Mouse (Mus musculus): ENCODE measurements at regions not wholly inside any gene's neighbourhood (a gene's known extent, or its start where the extent isn't known, plus 50 kb on each side); places are given as distances from the start of the nearest gene placed in this dataset.

DNA sequence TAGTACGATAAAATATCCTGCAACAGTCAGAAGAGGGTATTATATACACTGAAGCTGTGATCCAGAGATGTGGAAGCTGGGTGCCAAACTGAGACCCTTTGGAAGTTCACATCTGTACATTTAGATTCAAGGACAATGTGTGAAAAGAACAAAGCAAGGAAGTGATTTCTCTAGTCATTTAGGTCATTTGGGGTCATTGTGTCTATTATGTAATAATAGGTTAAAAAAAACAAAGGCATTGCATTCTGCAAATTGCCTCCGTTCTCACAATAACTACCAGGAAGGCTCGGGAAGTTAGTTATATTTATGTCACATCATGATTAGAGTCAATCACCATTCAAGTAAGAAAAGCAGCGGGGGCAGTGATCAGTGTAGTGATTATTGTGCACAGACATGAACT is 563.3 kb downstream of the Trim52 start:
- TF ChIP-seq EP300 (IDR thresholded peaks at IDR 0.05; ENCODE audit: low read depth) (no peak), CTCF (IDR thresholded peaks at IDR 0.05; ENCODE audit: low read depth) (no peak)
- DNase-seq (ENCODE audit: low read depth in 3 of 3, low spot score in 3 of 3) (no peak), ATAC-seq (ENCODE audit: insufficient read depth) (no peak)
- Histone ChIP-seq H3K27me3 (ENCODE audit: control insufficient read depth, insufficient read depth, low read length) (no peaks in the 10 kb centered on the region), H3K36me3 (replicated peaks; ENCODE audit: control insufficient read depth, insufficient read depth, low read depth) (no peaks in the 10 kb centered on the region), H3K27ac (no peak overlapping the region), H3K4me2 (ENCODE audit: low read depth) (no peak overlapping the region), H3K9me3 (ENCODE audit: control insufficient read depth, low read length) (no peaks in the 10 kb centered on the region), H3K4me3 (ENCODE audit: insufficient read depth in 1 of 2, low read depth in 2 of 2, low read length in 2 of 2) (no peak overlapping the region), H3K4me1 (replicated peaks; ENCODE audit: control insufficient read depth in 2 of 2, insufficient read depth in 2 of 2, low read length in 1 of 2) (no peaks in the 10 kb centered on the region), H3K9ac (replicated peaks) (no peak overlapping the region)
- 40% methylated on average over 4 of the region's 4 CpGs for WGBS (ENCODE audit: insufficient replicate concordance)

GRCm38 (mm10) chr14:106677970-106678369 is 572.0 kb downstream of the Trim52 start:
- DNase-seq (ENCODE audit: low read depth in 3 of 3, low spot score in 3 of 3) (no peak), ATAC-seq (ENCODE audit: insufficient read depth) (no peak)

DNA sequence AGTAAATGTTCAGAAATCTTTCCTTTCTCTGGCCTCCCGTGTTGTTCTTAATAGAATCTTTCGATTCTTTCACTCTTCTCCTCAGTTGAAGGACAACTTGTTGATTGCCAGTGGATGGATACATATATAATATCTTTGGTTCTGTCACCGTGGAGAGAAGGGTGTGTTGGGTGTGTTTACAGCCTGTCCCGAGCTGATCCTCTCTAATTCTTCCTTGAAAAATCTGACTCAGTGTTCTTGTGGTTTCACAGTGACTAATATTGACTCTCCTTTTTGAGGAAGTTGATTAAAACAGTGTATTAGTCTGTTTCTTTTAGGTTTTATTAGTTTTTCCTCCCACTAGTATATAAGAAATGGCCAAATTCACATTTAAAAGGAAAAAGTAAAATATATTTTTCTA is 575.2 kb downstream of the Trim52 start:
- Histone ChIP-seq H3K4me2 (ENCODE audit: low read depth) (no peak overlapping the region), H3K9me3 (ENCODE audit: control insufficient read depth, low read length) (no peaks in the 10 kb centered on the region), H3K27me3 (ENCODE audit: control insufficient read depth, insufficient read depth, low read length) (no peaks in the 10 kb centered on the region), H3K27ac (no peak overlapping the region), H3K4me3 (ENCODE audit: insufficient read depth in 1 of 2, low read depth in 2 of 2, low read length in 2 of 2) (no peak overlapping the region), H3K9ac (replicated peaks) (no peak overlapping the region), H3K36me3 (replicated peaks; ENCODE audit: control insufficient read depth, insufficient read depth, low read depth) (no peaks in the 10 kb centered on the region), H3K4me1 (replicated peaks; ENCODE audit: control insufficient read depth in 2 of 2, insufficient read depth in 2 of 2, low read length in 1 of 2) (no peaks in the 10 kb centered on the region)
- DNase-seq (ENCODE audit: low read depth in 3 of 3, low spot score in 3 of 3) (no peak), ATAC-seq (ENCODE audit: insufficient read depth) (no peak)
- WGBS (ENCODE audit: insufficient replicate concordance) = 30% methylated on average over 4 of the region's 4 CpGs
- TF ChIP-seq EP300 (IDR thresholded peaks at IDR 0.05; ENCODE audit: low read depth) (no peak), CTCF (IDR thresholded peaks at IDR 0.05; ENCODE audit: low read depth) (no peak)

More at GRCm38 (mm10) chr14:106677970-106678369, 572.0 kb downstream of the Trim52 start:
- WGBS (ENCODE audit: insufficient replicate concordance) = 43% methylated on average over 2 of the region's 2 CpGs
- Histone ChIP-seq H3K4me3 (ENCODE audit: insufficient read depth in 1 of 2, low read depth in 2 of 2, low read length in 2 of 2) (no peak overlapping the region), H3K9ac (replicated peaks) (no peak overlapping the region), H3K36me3 (replicated peaks; ENCODE audit: control insufficient read depth, insufficient read depth, low read depth) (no peaks in the 10 kb centered on the region), H3K27me3 (ENCODE audit: control insufficient read depth, insufficient read depth, low read length) (no peaks in the 10 kb centered on the region), H3K27ac (no peak overlapping the region), H3K4me1 (replicated peaks; ENCODE audit: control insufficient read depth in 2 of 2, insufficient read depth in 2 of 2, low read length in 1 of 2) (no peaks in the 10 kb centered on the region), H3K9me3 (ENCODE audit: control insufficient read depth, low read length) (no peaks in the 10 kb centered on the region), H3K4me2 (ENCODE audit: low read depth) (no peak overlapping the region)
- no peak for TF ChIP-seq CTCF (IDR thresholded peaks at IDR 0.05; ENCODE audit: low read depth)

DNA sequence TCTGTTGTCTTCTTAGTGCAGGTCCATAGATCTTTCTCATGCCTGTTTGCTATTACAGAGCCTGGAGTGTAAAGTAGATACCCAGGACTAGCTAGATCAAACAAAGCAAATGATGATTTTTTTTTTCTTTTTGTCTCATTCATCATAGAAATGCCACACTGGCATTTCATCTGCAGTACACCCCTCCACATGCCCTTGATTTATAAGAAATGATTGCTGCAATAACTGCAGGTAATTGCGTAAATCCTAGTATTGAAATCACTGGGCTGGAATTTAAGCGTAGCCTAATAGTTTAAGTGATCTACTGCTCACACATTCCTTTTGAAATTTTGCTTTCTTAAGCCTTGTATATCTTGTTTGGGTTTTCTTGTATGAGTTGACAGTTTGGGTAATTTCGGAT is 581.4 kb downstream of the Trim52 start:
- no peaks in the 10 kb centered on the region for H3K36me3 ChIP-seq (replicated peaks; ENCODE audit: control insufficient read depth, insufficient read depth, low read depth)
- no peaks in the 10 kb centered on the region for H3K4me1 ChIP-seq (replicated peaks; ENCODE audit: control insufficient read depth in 2 of 2, insufficient read depth in 2 of 2, low read length in 1 of 2)
- no peaks in the 10 kb centered on the region for H3K9me3 ChIP-seq (ENCODE audit: control insufficient read depth, low read length)
- TF ChIP-seq EP300 (IDR thresholded peaks at IDR 0.05; ENCODE audit: low read depth) = no peak
- no peak for TF ChIP-seq CTCF (IDR thresholded peaks at IDR 0.05; ENCODE audit: low read depth)
- H3K27me3 ChIP-seq (ENCODE audit: control insufficient read depth, insufficient read depth, low read length) = no peaks in the 10 kb centered on the region
- H3K4me2 ChIP-seq (ENCODE audit: low read depth) = no peak overlapping the region
- 56% methylated on average over 3 of the region's 3 CpGs for WGBS (ENCODE audit: insufficient replicate concordance)
- no peak overlapping the region for H3K4me3 ChIP-seq (ENCODE audit: insufficient read depth in 1 of 2, low read depth in 2 of 2, low read length in 2 of 2)
- H3K27ac ChIP-seq = no peak overlapping the region
- no peak for ATAC-seq (ENCODE audit: insufficient read depth)
- no peak for DNase-seq (ENCODE audit: low read depth in 3 of 3, low spot score in 3 of 3)
- no peak overlapping the region for H3K9ac ChIP-seq (replicated peaks)

GRCm38 (mm10) chr14:106714020-106714419 is 608.0 kb downstream of the Trim52 start:
- Histone ChIP-seq H3K27me3 (ENCODE audit: control insufficient read depth, insufficient read depth, low read length) (no peaks in the 10 kb centered on the region), H3K4me3 (ENCODE audit: insufficient read depth in 1 of 2, low read depth in 2 of 2, low read length in 2 of 2) (no peak overlapping the region), H3K9ac (replicated peaks) (no peak overlapping the region), H3K27ac (no peak overlapping the region), H3K4me1 (replicated peaks; ENCODE audit: control insufficient read depth in 2 of 2, insufficient read depth in 2 of 2, low read length in 1 of 2) (no peaks in the 10 kb centered on the region), H3K36me3 (replicated peaks; ENCODE audit: control insufficient read depth, insufficient read depth, low read depth) (no peaks in the 10 kb centered on the region), H3K4me2 (ENCODE audit: low read depth) (no peak overlapping the region), H3K9me3 (ENCODE audit: control insufficient read depth, low read length) (no peaks in the 10 kb centered on the region)
- WGBS (ENCODE audit: insufficient replicate concordance) = 64% methylated on average over 2 of the region's 2 CpGs
- TF ChIP-seq EP300 (IDR thresholded peaks at IDR 0.05; ENCODE audit: low read depth) = no peak
- no peak for TF ChIP-seq CTCF (IDR thresholded peaks at IDR 0.05; ENCODE audit: low read depth)
- ATAC-seq (ENCODE audit: insufficient read depth) (no peak), DNase-seq (ENCODE audit: low read depth in 3 of 3, low spot score in 3 of 3) (no peak)
